Mouse (Mus musculus) ovary, adult 10 weeks (tissue): ENCODE data around the gene Zmat5. TPM values are rescaled to one million over a fixed set of nuclear protein-coding genes. Genes with fewer than 3 reads are reported as not detected.

ENCODE experiments used
- polyA plus RNA-seq: library from polyadenylated mRNA; stranded (reverse); fragments of 350-450 nt; fragmentation: Illumina TruSeq; extraction: RNeasy Lipid Tissue Mini Kit (QIAGEN cat#74804); gene quantifications from one replicate; pipeline ENCODE4 v1.2.3, GENCODE M21; 2014

Zmat5 gene
- polyA plus RNA-seq = not detected

GRCm38 (mm10) chr11:4704072-4704964, at the start of gene Zmat5, which contains the start of gene Uqcr10:
Gene Zmat5 (plus strand): TSS chr11:4704678.
Gene Uqcr10 (minus strand): TSS chr11:4704342.

GRCm38 (mm10) chr11:4746733-4747132, 42.3 kb downstream of the Zmat5 start, which contains the start of gene Cabp7:
Gene Cabp7 (minus strand): TSS chr11:4746778.

Other genes with a start within 250 kb of the Zmat5 start
- gene Mtmr3, start 109.8 kb upstream of the Zmat5 start, polyA plus RNA-seq = 16.8 TPM
- gene Gm11032, start 84.6 kb upstream of the Zmat5 start, polyA plus RNA-seq = not detected
- gene Ascc2, start 66.9 kb upstream of the Zmat5 start, polyA plus RNA-seq = 12.3 TPM
- 6.6 TPM for gene Uqcr10, start 336 bp upstream of the Zmat5 start, polyA plus RNA-seq
- not detected for gene Cabp7, start 42.1 kb downstream of the Zmat5 start, polyA plus RNA-seq
- gene Nf2, start 144.9 kb downstream of the Zmat5 start, polyA plus RNA-seq = 106 TPM
- 26.4 TPM for gene Nipsnap1, start 169.3 kb downstream of the Zmat5 start, polyA plus RNA-seq
- 6.7 TPM for gene Thoc5, start 190.6 kb downstream of the Zmat5 start, polyA plus RNA-seq
- gene Nefh, start 243.4 kb downstream of the Zmat5 start, polyA plus RNA-seq = 0.20 TPM